Mouse (Mus musculus) cerebellum, adult 11-12 months (tissue): ENCODE measurements around the gene Eif4a2.

Source experiments
- DNase-seq: peaks from one replicate; pipeline ENCODE4 v3.0.0; 2022

Eif4a2 gene

GRCm38 (mm10) chr16:23106121-23106520, 1.1 kb upstream of the Eif4a2 start:
- peak; percentile 26 for DNase-seq

- peak; percentile 85 for DNase-seq
These were observed 909 bp downstream of the Eif4a2 start for GRCm38 (mm10) chr16:23107946-23108759.

DNA sequence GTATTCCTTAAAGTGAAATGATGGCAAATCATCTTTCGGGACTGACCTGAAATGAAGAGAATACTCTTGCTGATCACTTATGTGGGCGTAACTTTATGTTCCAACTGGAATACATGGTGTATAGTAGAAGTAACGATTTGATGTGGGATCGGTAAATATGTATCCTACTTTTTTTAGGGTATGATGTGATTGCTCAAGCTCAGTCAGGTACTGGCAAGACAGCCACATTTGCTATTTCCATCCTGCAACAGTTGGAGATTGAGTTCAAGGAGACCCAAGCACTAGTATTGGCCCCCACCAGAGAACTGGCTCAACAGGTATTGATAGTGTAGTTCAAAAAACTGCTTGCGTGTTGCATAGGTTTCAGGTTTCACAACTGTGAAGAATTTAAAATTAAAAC, 1.7 kb downstream of the Eif4a2 start:
- no peak for DNase-seq

DNA sequence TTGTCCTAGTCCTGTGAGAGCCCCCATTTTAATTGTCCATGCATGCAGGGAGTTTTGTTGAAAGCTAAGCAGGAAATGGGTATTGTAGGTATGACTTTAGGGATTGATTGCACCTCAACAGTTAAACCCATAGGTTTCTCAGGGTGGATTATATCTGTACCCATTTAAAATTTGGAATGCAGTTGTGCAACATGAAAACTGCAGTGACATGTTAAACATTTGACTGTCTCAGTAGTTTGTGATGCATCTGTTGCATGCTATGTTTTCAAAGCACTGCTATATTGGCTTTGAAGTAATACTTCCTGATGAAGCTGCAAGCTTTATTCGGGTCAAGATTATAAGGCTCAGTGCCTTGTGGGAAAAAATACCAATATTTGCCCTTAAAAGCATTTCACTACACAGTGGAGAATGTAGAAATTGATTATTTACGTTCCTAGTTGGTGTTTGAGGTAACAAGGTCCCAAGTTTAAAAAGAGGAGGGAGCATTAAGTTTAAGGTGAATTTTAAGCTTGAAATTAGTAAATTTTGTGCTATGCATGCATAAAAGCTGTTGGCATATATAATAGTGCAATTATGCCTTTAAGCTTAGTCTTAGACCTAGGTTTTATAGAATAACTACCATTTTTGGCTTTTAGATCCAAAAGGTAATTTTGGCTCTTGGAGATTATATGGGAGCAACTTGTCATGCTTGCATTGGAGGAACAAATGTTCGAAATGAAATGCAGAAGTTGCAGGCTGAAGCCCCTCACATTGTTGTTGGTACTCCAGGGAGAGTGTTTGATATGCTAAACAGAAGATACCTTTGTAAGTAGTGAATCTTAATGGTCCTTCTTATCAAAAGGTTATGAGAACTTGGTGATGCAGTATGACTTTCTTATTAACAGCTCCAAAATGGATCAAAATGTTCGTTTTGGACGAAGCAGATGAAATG, 2.4 kb downstream of the Eif4a2 start:
- DNase-seq: no peak

DNA sequence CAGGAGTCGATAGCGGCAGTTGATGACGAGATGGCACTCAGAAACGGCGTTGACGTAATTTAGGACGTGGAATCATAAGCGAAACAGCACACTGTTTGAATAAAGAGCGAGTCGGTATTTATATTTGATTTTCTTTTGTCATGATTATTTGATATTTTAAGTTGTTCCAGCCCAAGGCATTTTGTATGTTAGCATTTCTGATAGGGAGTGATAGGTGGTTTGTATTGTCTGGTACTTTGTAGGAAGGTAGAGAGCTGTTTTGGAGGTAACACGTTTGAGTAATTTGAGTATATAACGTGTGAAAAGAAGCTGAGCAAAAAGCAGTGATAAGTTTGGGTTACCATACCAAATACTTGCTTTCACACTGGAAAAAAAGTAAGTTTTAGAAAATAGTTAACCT, 5.1 kb downstream of the Eif4a2 start:
- DNase-seq: no peak

DNA sequence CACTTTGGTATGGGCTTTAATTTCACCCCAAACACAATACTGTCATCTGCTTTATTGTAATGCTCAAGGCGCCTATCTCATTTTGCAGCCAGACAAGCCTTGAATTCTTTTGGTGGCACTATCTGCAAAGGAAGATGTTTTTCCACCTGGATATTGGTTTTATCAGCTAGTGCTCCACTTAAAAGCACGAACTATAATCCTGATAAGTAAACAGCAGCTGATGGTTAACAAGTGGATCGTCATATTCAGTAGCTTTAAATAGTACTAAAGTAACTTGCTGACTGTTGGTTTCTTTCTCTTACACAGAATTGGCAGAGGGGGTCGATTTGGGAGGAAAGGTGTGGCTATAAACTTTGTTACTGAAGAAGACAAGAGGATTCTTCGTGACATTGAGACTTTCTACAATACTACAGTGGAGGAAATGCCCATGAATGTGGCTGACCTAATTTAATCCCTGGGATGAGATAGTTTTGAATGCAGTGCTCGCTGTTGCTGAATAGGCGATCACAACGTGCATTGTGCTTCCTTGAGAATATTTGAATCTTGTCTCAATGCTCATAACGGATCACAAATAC, 5.7 kb downstream of the Eif4a2 start:
- no peak for DNase-seq

DNA sequence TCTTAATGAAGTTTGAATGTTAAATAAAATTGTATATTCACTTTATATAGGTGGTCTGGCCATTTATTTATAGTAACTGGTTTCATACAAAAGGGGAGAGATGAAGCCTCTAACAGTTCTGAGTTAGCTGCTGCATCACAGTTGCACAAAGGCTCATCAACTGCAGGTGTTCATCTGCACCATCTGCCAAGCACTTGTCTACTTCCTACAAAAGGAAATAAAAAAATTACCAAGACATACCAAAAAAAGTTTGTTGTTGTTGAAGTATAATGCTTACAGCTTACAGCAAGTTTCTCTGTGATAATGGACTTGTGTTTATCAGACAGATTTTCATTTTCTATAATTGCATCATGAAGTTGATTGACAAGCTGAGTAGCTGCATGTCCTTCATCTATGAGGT, 6.7 kb downstream of the Eif4a2 start:
- DNase-seq: no peak

- DNase-seq: no peak
These were observed 7.3 kb downstream of the Eif4a2 start for GRCm38 (mm10) chr16:23114339-23115171.

DNA sequence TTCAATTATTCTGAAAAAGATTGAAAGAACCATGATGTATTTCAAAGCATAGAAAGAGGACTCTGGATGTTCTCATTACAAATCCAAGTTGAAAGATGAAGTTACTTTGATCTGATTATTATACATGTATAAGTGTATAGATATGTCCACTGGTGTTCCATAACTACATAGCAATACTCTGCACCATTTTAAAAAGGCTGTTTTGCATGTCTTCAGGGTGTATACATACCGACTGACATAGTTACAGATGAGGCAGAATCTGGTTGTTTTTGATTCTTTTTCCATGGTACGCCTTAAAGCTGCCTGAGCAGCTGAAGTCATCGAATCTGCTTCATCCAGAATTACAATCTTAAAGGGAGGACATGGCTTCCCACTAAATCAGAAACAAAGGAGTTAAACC, 8.2 kb downstream of the Eif4a2 start:
- no peak for DNase-seq

DNA sequence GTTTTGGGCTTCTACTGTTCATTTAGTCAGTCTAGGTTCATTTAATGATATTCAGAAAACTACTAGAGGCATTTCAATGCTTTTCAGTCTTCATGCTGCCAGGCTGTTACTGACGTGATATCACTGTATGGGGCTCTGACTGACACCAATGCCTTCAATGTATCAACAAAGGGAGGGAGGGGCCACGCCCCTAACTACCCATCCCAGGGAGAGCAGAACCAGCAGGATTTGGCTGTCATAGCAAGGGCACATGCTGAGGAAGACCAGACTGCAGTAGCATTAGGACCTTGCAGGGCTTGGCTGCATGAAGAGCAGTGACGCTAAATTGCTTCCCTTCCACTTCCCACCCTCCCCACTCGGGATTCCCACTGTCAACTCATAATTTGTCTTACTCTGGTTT, 9.9 kb downstream of the Eif4a2 start:
- DNase-seq: no peak

DNA sequence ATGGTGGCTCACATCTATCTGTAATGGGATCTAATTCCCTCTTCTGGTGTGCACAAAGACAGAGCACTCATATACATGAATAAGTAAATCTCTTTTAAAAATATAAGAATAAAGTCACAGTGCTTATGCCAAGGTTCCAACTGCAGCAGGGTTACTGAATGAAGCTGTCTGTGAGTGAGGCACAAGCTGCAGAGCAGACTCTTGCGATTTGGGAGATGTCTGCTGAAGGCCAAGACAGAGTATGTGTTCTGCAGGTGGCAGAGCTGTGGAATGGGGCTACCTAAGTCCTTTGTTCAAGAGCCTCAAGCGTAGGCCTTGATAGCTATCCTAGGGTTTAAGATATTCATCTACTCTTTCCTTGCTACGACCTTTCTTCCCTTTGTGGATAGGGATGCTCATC, 15.2 kb downstream of the Eif4a2 start:
- DNase-seq: no peak

DNA sequence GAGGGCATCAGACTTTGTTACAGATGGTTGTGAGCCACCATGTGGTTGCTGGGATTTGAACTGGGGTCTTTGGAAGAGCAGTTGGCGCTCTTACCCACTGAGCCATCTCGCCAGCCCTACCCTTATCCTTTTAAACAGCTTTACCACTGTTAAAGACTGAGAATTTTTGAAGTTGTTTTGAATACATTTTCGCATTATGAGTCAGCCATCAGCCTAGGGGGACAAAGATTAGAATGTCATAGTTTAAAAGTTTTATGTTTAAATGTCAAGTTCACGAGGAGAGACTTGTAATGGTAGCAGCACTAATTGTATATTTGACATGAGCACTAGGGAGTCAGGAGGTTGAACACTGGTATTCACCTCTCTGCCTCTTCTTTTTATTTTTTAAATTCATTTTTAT, 15.9 kb downstream of the Eif4a2 start:
- no peak for DNase-seq

DNA sequence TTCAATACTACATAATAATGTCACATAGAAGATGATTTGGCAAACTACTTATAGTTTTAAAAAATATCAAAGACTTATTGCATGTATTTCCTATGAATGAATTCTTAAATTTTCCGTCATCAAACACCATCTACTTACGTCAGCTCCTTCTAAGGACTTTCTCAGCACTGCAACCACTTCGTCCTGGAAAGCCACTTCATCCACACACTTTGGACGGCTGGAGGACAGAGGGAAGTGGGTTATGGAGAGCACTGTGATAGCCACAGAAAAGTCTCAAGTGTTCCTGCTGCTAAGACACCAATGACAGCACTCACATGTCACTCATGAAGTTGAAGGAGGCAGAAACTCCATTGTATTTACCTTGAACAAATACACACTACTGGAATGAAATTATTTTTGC, 17.2 kb downstream of the Eif4a2 start:
- DNase-seq: no peak

GRCm38 (mm10) chr16:23127311-23127672, 20.0 kb downstream of the Eif4a2 start:
- DNase-seq: no peak

- peak; percentile 92 for DNase-seq
These were observed 20.6 kb downstream of the Eif4a2 start, which contains the start of gene Rfc4 for GRCm38 (mm10) chr16:23127673-23128375. Gene Rfc4 (minus strand): TSS chr16:23127737.

GRCm38 (mm10) chr16:23130303-23130702, 23.1 kb downstream of the Eif4a2 start:
- DNase-seq: no peak

DNA sequence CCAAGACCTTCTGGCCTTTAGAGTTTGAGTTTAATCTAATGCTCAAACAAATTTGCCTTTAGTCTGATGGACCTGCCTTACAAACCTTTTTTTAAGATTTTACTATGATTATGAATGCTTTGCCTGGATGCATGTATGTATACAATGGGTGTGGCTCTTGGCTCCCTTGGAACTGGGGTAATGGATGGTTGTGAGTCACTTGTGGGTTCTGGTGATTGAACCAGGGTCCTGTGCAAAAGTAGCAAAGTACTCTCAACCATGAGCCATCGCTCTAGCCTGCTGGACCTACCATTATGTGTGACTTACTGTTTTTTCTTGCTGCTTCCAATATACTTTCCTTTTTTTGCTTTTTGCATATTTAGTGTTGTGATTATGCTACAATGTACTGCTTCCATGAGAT, 25.1 kb downstream of the Eif4a2 start:
- DNase-seq: no peak

GRCm38 (mm10) chr16:23135421-23136149, 28.3 kb downstream of the Eif4a2 start:
- DNase-seq: no peak

DNA sequence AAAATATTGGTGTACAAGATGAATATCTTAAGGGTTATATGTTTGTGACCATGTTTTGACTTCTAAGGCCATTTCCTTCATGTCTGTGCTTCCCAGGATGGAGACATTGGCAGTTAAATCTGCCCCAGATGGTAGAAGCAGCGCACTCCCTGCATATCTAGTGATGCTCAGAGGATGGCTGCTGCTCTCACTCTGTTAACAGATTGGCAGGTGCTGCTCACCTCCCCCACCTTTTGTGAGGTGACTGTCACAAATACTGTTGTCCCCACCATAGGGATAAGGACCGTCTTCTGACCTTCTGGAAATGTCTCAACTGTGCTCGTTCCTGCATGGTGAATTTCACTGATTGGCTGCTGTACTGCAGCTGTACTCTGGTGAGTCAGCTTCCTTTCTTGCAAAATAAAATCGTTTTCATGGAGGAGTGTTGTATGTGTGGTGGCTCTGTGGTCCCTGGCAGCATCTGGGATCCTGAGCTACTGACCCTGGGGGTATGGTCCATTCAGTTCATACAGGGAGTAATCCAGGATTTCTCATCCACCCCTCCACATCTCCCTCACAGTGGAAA, 29.2 kb downstream of the Eif4a2 start:
- no peak for DNase-seq

GRCm38 (mm10) chr16:23140911-23141310, 33.7 kb downstream of the Eif4a2 start:
- DNase-seq: no peak

GRCm38 (mm10) chr16:23144326-23144725, 37.1 kb downstream of the Eif4a2 start:
- DNase-seq: no peak
